Mouse (Mus musculus): Measurements from ENCODE around the gene Olfr596.
"Not testable (repeated sequence)": the region's sequence is repeated elsewhere in the genome, so short reads cannot be mapped to it uniquely, and the experiment has no call there.

The Olfr596 gene

DNA sequence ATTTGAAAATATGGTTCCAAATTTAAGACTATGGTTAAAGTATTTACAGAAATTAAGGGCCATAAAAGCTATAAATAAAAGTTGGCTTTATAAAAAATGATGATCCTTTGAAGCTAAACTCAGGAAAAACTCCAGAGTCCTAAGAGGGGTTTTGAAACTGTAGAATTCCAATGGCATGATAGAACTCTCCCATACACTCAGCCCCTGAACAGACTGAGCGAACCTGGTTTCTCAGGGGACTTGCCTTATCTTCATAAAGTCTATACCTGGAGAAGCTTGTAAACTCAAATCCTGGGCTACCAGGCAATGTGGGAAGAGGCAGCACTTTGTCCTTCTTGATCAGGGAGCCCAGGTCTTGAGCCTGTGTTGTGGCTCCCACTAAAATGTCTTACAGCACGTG is at the start of gene Olfr596:
TSS of gene Olfr596 (plus strand) at position 301 of the 400 bp plus-strand sequence.
- not testable (repeated sequence) for DNase-seq (ENCODE audit: extremely low read depth, insufficient read length, low spot score)

DNA sequence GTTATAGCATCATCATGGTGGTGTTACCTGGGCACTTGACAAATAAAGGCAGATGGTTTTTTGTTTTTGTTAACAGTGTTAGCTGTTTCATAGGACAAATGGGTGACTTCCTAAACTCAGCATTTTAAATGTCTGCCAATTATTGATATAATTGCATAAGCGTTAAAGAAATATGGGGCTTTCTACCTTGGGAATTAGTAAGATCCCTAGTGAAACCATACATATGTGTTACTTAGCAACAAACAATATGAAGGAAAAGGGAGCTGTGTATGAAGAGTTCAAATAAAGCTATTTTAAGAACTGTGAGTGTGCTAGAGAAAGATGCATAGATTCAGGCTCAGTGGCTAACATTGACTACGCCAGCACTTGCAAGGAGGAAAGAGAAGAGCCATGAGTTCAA is 10.6 kb downstream of the Olfr596 start, which contains the start of gene Olfr597:
TSS of gene Olfr597 (plus strand) at position 301 of the 400 bp plus-strand sequence.
- not testable (repeated sequence) for DNase-seq (ENCODE audit: extremely low read depth, insufficient read length, low spot score)

DNA sequence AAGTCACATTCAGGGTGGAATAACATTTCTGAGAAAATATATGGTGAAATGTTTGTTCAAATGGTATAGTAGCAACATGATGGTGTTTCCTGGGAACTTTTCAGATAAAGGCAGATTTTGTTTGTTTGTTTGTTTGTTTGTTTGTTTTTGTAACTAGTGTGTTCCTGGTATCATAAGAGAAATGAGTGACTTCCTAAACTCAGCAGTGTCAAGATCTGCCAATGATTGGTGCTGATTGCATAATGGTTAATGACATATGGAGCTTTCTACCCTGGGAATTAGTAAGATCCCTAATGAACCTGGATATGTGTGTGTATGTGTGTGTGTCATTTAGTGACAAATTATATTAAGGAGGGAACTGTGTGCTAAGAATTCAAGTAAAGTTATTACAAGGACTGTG is 17.8 kb downstream of the Olfr596 start, which contains the start of gene Olfr598:
TSS of gene Olfr598 (plus strand) at position 301 of the 400 bp plus-strand sequence.
- DNase-seq (ENCODE audit: extremely low read depth, insufficient read length, low spot score): no peak

DNA sequence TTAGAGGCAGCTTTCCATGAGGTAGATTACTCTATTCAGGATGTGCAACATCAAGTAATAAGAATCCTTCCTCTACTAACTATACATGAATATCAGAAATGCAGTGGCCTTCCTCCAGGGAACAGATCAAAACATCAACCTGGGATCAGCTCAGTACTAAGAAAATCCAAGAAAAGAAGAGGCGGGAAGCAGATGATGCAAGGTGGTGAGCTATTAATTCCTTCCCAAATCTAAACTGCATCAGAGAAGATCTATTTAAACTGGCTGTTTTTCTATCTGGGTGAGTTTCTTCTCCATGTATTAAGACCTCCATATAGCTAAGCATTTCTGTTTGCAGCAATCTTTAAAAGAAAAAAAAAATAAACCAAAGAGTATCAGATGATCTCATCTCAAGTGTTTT is 30.2 kb downstream of the Olfr596 start, which contains the start of gene Olfr599:
TSS of gene Olfr599 (plus strand) at position 301 of the 400 bp plus-strand sequence.
- no peak for DNase-seq (ENCODE audit: extremely low read depth, insufficient read length, low spot score)

DNA sequence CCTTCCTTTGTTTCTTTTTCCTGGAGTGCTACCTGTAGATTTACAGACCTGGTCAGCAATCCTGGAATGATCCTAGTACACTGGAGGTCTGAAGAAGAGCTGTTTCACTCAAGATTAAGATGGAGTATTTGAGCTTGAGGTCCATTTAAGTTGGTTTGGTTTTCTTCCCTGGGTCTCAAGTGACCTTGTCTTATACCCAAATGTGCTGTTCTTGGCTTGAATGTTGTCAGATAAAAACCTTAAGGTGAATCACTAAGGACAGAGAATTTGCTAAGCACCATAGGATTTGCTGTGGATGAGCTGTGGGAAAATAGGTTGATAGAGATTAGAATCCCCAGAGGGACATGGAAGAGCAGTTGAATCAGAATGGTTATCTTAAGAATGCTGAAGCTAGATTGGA is 44.1 kb downstream of the Olfr596 start, which contains the start of gene Olfr600:
TSS of gene Olfr600 (minus strand) at position 101 of the 400 bp plus-strand sequence.
- no peak for DNase-seq (ENCODE audit: extremely low read depth, insufficient read length, low spot score)

Data from 3134 (cell line).